Mouse (Mus musculus) testis, adult 2 months (tissue): Measurements from ENCODE around the gene Gm21748. TPM values are rescaled to one million over a fixed set of nuclear protein-coding genes. Genes with fewer than 3 reads are reported as not detected.
"Not testable (repeated sequence)": the region's sequence is repeated elsewhere in the genome, so short reads cannot be mapped to it uniquely, and the experiment has no call there.

Source experiments
- H3K27ac ChIP-seq: fragments of 200-500 bp; 2 replicates; pipeline ENCODE4 v1.5.1; 2012; ENCODE audit warnings: low read depth, low read length; ENCODE audit not compliant: control insufficient read depth, insufficient read depth
- H3K27me3 ChIP-seq: fragments of 200-500 bp; 2 replicates; pipeline ENCODE4 v1.6.1; 2012; ENCODE audit warnings: mild to moderate bottlenecking, low read length, moderate library complexity; ENCODE audit not compliant: control insufficient read depth, insufficient read depth
- H3K36me3 ChIP-seq: fragments of 200-500 bp; 2 replicates; pipeline ENCODE4 v1.6.1; 2012; ENCODE audit warnings: mild to moderate bottlenecking, low read length; ENCODE audit not compliant: control insufficient read depth, insufficient read depth
- H3K4me1 ChIP-seq: fragments of 200-500 bp; 2 replicates; pipeline ENCODE4 v1.6.1; 2012; ENCODE audit warnings: low read length; ENCODE audit not compliant: control insufficient read depth, insufficient read depth
- H3K4me3 ChIP-seq: fragments of 200-500 bp; 2 replicates; pipeline ENCODE4 v1.5.1; 2012; ENCODE audit warnings: low read depth, mild to moderate bottlenecking, low read length, moderate library complexity, mixed read lengths; ENCODE audit not compliant: control insufficient read depth
- polyA plus RNA-seq: library from polyadenylated mRNA; depleted of rRNA; stranded (reverse); fragments of >200 nt; gene quantifications from 2 replicates; pipeline ENCODE4 v1.2.3, GENCODE M21; 2012; rRNA removed

The Gm21748 gene
- polyA plus RNA-seq = not detected in 2 replicates

DNA sequence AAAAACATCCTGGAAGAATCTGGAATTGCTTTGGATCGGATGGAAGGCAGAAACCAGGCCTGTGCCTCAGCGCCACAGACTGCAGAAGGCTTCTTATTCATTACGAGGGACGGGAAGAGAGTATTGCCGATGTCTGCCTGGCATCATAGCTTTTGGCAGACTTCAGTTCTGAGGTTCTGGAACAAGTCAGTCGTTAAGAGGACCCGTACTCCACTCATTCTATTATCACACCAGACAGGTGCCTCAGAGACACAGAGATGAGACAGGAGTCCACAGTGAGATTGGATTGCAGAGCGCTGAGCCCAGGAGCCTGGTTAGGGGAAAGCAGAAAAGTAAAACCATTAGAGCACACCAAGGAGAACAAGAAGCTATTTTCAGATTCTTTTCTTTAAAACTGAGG, at the start of gene Gm21748:
Gene Gm21748 (minus strand): TSS at position 101 of the 400 bp plus-strand sequence.
- not testable (repeated sequence) for H3K4me3 ChIP-seq, H3K4me1 ChIP-seq, H3K27me3 ChIP-seq, H3K27ac ChIP-seq, H3K36me3 ChIP-seq

Other genes with a start within 250 kb of the Gm21748 start
- not detected in 2 replicates for gene Gm21860, start 84.4 kb downstream of the Gm21748 start, polyA plus RNA-seq
- not detected in 2 replicates for gene Gm47283, start 54.4 kb downstream of the Gm21748 start, polyA plus RNA-seq